Mouse (Mus musculus) B cell, adult (primary cell): Measurements from ENCODE around the gene Zswim3. TPM values are rescaled to one million over a fixed set of nuclear protein-coding genes. Genes with fewer than 3 reads are reported as not detected.

Source experiments
- total RNA-seq: library from RNA; stranded (reverse); gene quantifications from 4 replicates; pipeline ENCODE4 v1.2.4, GENCODE M21; 2023; ENCODE audit not compliant: inconsistent age

The Zswim3 gene
- 3.1 to 4.3 TPM (median 3.6 TPM) in 4 replicates for total RNA-seq

DNA sequence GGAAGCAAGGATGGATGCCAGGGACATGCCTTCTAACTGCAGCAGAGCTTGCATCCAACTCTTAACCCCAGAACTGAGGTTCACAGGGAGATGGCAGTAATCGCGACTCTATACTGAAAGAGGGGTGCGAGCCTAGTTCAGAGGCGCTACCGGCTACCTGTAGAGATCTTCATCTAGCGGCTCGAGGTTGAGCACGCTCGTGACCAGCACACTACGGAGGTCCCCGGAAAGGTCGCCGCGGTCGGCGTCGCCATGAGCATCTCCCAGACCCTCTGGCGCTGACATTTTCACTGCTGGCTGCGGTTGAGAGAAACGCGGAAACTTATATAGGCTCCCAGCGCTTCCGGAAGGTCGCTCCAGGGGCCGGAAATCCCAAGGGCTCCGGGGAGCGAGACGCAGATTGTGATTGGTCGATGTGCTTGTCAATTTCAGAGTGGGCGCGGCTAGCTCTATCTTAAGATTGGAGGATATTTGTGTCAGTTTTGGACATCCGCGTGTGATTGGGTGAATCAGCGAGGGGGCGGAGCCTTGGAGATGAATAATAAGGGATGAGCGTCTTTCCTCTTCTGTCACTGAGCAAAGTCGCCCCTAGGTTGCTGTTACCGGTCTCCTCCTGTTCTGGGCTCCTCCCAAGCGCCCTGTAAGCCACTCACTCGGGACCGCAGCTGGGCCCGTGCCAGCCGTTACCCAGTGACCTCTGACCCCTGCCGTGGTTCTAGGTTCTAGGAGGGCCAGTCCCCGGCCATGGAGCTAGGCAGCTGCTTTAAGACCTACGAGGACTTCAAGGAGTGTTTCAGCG lies at the start of gene Zswim3, which contains the start of gene Acot8:
Gene Zswim3 (plus strand): TSS at position 566 of the 799 bp plus-strand sequence.
Gene Acot8 (minus strand): TSS at position 350 of the 799 bp plus-strand sequence.

DNA sequence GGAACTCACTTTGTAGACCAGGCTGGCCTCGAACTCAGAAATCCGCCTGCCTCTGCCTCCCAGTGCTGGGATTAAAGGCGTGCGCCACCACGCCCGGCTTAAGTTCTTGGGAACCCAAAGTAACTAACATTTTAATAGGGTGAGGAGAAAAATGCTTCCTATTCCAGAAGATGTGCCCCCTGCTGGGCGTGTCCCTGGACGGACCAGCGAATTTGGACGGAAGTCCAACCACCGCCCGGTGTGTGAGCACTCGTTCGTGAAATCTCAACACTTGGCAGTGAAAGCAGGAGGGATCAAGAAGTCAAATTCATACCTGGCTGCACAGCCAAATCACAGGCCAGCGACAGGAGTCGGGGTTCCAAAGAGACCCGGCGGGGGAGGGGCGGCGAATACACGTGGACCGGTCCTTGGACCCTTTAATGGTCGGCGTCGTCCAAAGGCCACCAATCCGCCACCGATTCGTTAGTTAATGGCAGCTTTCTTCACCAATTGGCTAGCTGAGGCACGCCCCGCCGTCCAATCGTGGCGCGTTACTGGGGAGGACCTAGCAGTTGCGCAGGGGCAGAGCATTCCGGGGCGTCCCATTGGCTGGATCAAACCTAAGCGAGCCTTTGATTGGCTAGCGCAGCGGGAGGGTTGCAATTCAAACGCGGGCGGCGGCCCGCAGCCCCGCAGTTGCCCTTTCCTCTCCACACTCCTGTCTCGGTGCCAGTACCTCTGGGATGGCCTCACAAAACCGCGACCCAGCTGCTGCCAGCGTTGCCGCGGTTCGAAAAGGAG lies 35.5 kb upstream of the Zswim3 start, which contains the start of gene Ube2c:
Gene Ube2c (plus strand): TSS at position 641 of the 780 bp plus-strand sequence.

DNA sequence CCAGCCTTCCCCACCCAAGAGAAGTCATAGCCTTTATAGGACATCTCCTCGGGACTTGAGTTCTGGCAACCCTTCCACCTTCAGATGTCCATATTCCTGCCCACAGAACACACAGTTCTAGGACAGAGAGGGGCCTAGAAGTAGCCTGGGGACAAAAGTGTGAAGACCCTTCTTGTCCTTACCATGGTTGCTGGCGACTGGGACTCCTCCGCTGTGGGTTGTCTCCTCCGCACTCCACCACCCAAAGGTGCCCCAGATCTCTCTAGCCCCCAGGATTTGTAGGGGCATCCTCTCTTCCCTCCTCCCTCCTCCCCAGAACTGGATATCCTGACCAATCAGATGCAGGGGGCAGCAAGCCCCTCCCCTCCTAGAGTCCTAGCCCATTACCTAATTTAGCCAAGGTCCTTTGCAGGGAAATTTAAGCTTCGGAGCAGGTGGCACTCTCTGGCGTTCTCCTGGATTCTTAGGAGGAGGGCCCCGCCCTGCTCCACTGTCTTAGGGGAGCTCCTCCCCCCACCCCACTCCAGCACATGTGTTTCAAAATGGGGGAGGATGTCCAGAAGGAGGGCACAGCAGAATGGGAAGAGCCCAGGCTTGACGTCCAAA lies 25.3 kb upstream of the Zswim3 start, which contains the start of gene Tnnc2:
Gene Tnnc2 (minus strand): TSS at position 487 of the 606 bp plus-strand sequence.

DNA sequence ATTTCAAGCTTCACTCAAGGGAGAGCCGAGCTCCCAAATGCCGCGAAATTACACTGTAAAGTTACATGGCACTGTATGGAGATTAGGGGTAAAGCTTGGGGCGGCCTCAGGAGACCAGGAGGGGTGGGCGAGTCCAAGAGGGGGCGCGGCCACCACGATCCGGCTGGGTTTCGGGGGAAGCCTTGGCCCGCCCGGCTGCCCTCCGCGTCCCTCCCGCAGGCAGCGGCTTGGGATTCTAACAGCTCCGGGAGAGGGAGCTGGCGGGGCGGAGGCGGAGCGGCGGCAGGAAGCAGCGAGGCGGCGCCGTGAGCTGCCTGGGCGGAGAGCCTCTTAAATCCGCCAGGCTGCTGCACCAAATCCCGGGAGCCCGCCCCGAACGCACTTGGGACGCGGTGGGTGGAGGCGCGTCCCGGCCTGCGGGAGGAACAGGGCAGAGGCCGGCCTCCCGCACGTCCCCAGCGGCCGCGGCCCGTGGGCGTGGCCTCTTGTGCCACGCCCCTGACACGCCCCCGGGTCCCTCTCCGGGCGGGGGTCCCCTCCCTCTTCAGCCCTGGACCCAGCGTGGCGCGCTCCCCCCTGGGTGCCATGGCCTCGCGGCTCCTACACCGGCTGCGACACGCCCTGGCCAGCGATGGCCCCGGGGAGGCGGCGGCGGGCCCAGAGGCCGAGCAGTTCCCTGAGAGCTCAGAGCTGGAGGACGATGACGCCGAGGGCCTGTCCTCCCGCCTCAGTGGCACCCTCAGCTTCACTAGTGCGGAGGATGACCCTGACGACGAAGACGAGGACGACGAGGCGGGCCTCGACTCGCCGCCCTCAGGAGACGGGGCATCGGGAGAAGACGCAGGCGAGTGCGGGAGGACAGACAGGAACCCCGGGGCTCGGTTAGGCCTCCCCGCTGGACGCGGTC lies 19.2 kb upstream of the Zswim3 start, which contains the start of gene Snx21:
Gene Snx21 (plus strand): TSS at position 343 of the 907 bp plus-strand sequence.

DNA sequence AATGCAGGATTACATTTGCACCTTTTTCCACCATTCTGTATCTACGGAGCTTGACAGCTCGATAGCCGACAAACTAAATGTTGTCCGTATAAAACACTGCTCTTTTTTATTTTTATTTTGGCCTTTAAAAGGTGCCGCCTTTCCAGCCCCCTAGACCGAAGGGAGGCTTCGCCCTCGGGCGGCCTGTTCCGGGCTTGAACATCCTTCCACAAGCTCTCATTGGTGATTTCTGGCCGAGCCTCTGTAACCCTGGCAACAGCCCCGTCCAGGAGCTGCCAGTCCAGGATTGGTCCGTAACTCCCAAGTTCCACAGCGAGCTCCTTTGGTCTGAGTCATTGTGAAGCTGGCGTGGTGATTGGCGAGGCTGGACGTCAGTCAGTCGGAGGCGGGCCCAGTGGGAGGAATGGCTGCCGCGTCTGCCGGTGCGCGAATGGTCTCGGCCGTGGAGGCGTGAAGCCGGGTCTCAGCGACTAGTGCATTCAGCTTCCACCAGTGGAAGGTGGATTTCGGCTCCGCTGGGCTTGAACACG lies 17.8 kb downstream of the Zswim3 start, which contains the start of gene Zswim1:
Gene Zswim1 (plus strand): TSS at position 51 of the 530 bp plus-strand sequence.

DNA sequence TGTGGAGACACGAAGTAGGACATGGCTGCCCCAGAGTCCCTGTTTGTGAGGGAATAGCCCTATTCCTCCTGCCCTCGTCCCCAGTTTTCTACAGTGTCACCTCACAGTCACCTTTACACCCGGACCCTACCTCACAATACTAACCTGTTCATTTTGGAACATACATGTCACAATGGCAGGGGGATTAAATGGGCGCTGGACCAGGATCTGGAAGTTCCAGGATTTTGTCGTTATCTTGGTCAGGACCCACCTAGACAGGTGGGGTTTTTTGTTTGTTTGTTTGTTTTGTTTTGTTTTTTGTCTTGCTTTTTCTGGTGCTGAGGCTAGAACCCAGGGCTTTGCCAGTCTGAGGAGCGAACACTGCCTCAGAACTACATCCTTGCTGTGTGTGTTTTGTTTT lies 23.5 kb downstream of the Zswim3 start, which contains the start of gene Spata25:
Gene Spata25 (minus strand): TSS at position 101 of the 400 bp plus-strand sequence.

DNA sequence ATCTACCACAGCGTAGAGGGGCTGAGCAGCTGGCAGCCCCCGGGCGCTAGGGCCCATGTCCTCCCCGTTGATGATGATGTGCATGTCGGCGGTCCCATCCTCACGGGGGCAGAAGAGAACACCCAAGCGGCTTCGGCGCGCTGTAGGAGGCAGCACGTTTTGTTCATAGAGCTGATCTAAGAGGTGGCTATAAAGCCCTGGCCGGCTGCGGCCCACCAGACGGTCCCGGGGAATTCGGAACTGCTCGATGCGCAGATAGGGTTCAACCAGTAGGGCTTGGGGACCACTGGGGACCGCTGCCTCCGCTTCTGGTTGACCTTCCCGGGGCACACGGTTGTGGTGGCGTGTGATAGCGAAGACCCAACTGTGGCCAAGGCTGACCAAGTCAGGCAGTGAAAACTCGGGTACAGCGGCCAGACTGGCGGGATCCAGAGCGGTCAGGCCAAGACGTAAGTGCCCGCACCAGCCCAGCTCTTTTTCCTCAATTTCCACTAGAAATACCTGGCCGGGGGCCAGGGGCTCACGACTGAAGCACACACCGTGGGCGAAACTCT lies 27.9 kb downstream of the Zswim3 start, which contains the start of gene Ctsa:
Gene Ctsa (plus strand): TSS at position 126 of the 554 bp plus-strand sequence.

DNA sequence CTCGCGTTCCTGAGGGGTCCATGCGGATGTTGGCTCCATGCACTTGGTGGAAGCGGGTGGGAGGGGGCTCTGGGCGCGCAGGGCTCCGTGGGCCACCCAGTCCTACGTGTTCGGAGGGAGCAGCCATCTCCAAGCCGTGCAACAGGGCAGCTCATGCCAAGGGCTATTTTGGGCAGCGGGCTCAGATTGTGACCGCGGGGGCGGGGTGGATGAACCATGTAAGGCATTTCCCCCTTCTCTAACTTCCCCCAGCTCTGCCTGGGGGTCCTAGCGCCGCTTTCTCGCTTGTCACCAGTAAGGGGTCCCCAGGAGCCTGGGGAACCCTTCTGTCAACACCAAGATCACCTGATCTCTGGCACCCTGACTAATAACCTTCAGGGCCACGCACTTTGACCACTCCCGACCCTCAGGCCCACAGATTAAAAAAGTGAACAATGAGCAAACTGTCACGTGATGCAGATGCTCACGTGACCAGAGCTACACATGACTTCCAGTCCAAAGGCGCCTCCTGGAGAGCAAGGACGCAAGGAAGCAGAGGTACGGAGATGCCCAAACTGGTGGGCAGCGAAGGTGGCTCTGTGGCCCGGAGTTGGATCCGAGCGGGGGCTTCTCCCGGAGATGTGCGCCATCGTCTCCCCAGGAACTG lies 28.5 kb downstream of the Zswim3 start, which contains the start of gene Neurl2:
Gene Neurl2 (minus strand): TSS at position 143 of the 646 bp plus-strand sequence.

DNA sequence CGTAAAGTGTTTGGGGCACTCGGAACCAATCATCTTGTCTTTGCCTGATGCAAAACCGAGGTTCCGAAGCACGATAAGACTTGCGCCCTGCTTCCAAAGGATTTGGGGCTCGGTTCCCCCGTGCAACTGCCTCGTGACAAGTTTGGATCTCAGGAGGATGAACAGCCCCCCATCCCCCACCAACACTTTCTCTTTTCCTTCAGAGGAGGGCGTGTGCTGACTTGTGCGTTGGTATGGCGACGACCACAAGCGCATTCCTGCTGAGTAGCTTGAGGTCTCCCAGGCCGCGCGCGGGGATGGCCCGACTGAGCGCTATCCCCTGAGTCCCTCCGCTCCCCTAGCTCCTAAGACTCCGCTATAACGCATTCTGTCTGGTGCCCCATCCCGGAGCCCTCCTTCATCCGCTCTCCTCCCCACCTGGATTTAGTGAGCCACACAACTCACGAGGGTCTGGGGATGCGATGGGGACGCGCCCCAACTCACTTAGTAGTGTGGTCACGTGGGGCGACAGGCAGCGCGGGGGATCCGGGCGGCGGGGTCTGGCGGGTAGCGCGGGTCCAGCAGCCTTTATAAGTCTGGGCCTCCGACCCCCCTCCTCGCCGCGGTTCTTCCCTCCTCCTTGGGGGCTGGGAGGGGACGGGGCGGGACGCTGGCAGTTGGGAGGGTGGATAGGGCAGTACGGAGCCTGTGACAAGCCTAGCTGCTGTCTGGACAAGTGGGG lies 52.4 kb downstream of the Zswim3 start, which contains the start of gene Pltp:
Gene Pltp (minus strand): TSS at position 611 of the 721 bp plus-strand sequence.

Other genes starting within 250 kb of the Zswim3 start
- gene Wfdc2, start 242.7 kb upstream of the Zswim3 start, total RNA-seq = not detected in 4 replicates
- gene Spint3, start 231.6 kb upstream of the Zswim3 start, total RNA-seq = not detected in 4 replicates
- gene Wfdc6a, start 219.7 kb upstream of the Zswim3 start, total RNA-seq = not detected in 4 replicates
- not detected in 4 replicates for gene Eppin, start 211.5 kb upstream of the Zswim3 start, total RNA-seq
- gene Wfdc6b, start 191.6 kb upstream of the Zswim3 start, total RNA-seq = not detected in 4 replicates
- not detected in 4 replicates for gene Wfdc8, start 191.5 kb upstream of the Zswim3 start, total RNA-seq
- gene Wfdc16, start 166.3 kb upstream of the Zswim3 start, total RNA-seq = not detected in 4 replicates
- gene Wfdc10, start 149.1 kb upstream of the Zswim3 start, total RNA-seq = not detected in 4 replicates
- not detected in 4 replicates for gene Wfdc9, start 148.5 kb upstream of the Zswim3 start, total RNA-seq
- not detected in 4 replicates for gene Wfdc11, start 131.0 kb upstream of the Zswim3 start, total RNA-seq
- gene Wfdc13, start 120.0 kb upstream of the Zswim3 start, total RNA-seq = not detected in 4 replicates
- not detected in 4 replicates for gene Spint4, start 106.6 kb upstream of the Zswim3 start, total RNA-seq
- not detected in 4 replicates for gene Spint5, start 89.8 kb upstream of the Zswim3 start, total RNA-seq
- gene Wfdc3, start 59.2 kb upstream of the Zswim3 start, total RNA-seq = not detected in 4 replicates
- 35.3 to 43.4 TPM (median 39.6 TPM) in 4 replicates for gene Dnttip1, start 59.1 kb upstream of the Zswim3 start, total RNA-seq
- 2.6 to 4.9 TPM (median 3.6 TPM) in 4 replicates for gene Ube2c, start 35.2 kb upstream of the Zswim3 start, total RNA-seq
- gene Tnnc2, start 25.1 kb upstream of the Zswim3 start, total RNA-seq = not detected in 4 replicates
- gene Snx21, start 19.3 kb upstream of the Zswim3 start, total RNA-seq = 0.60 to 1.5 TPM (median 0.69 TPM) in 4 replicates
- 57.2 to 73.3 TPM (median 63.9 TPM) in 4 replicates for gene Acot8, start 216 bp upstream of the Zswim3 start, total RNA-seq
- gene Zswim1, start 17.6 kb downstream of the Zswim3 start, total RNA-seq = 7.8 to 9.8 TPM (median 8.5 TPM) in 4 replicates
- 0.69 to 0.74 TPM in 2 of 4 replicates, not detected in the others for gene Spata25, start 23.4 kb downstream of the Zswim3 start, total RNA-seq
- gene Ctsa, start 27.8 kb downstream of the Zswim3 start, total RNA-seq = 200 to 233 TPM (median 214 TPM) in 4 replicates
- 4.5 to 5.9 TPM (median 4.9 TPM) in 4 replicates for gene Neurl2, start 28.4 kb downstream of the Zswim3 start, total RNA-seq
- 8.8 to 12.8 TPM (median 10.6 TPM) in 4 replicates for gene Pltp, start 52.6 kb downstream of the Zswim3 start, total RNA-seq
- 91.0 to 95.0 TPM (median 92.9 TPM) in 4 replicates for gene Pcif1, start 74.2 kb downstream of the Zswim3 start, total RNA-seq
- 56.4 to 63.7 TPM (median 59.9 TPM) in 4 replicates for gene Zfp335, start 106.7 kb downstream of the Zswim3 start, total RNA-seq
- gene Mmp9, start 135.7 kb downstream of the Zswim3 start, total RNA-seq = 0.36 to 0.55 TPM (median 0.42 TPM) in 4 replicates
- gene Slc12a5, start 155.7 kb downstream of the Zswim3 start, total RNA-seq = 0.83 to 1.8 TPM (median 0.92 TPM) in 4 replicates
- 45.2 to 51.9 TPM (median 47.7 TPM) in 4 replicates for gene Ncoa5, start 229.8 kb downstream of the Zswim3 start, total RNA-seq